Comparison of ENCODE assay signal across 27 mouse cellular contexts in the genomic region with DNA sequence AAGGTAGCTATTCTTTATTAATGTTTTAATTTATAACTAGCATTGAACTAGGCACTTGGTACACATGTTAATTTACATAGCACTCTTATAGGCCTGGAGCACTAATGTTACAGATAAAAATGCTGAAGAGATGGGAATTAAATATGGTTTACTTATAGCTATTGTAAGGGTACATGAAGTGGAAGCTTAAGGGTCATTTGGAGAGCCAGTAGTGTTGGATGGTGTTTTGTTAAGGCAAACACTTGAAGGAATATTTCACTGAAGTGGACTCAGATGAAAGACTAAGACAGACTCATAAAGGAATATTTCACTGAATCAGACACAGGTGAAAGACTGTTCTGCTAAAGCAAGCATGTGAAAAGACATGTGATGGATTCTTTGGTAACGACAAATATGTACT.
"Had no signal": no experiment of that assay in that cellular context is flagged by ENCODE, and none has a peak within 500 bp of the region (broad histone marks: within the 10 kb centered on the region; RNA-seq: fewer than 3 reads in every experiment).

No protein-coding gene starts in this region.

- H3K9ac ChIP-seq: embryonic facial prominence, embryonic 12.5 days; embryonic facial prominence, embryonic 13.5 days; embryonic facial prominence, embryonic 15.5 days; forebrain, embryonic 12.5 days; forebrain, embryonic 13.5 days; forebrain, embryonic 15.5 days; forebrain, postnatal 0 days had no signal

- H3K9me3 ChIP-seq: embryonic facial prominence, embryonic 10.5 days; embryonic facial prominence, embryonic 12.5 days; embryonic facial prominence, embryonic 15.5 days; forebrain, embryonic 10.5 days; forebrain, embryonic 12.5 days; forebrain, embryonic 13.5 days; forebrain, embryonic 15.5 days had no signal

- H3K4me1 ChIP-seq: embryonic facial prominence, embryonic 10.5 days; embryonic facial prominence, embryonic 12.5 days; embryonic facial prominence, embryonic 13.5 days; embryonic facial prominence, embryonic 15.5 days; forebrain, embryonic 10.5 days; forebrain, embryonic 12.5 days; forebrain, embryonic 13.5 days; forebrain, embryonic 15.5 days had no signal

- H3K4me2 ChIP-seq: embryonic facial prominence, embryonic 12.5 days; embryonic facial prominence, embryonic 13.5 days; embryonic facial prominence, embryonic 15.5 days; forebrain, embryonic 12.5 days; forebrain, embryonic 13.5 days; forebrain, embryonic 15.5 days had no signal

- H3K4me3 ChIP-seq: embryonic facial prominence, embryonic 10.5 days; embryonic facial prominence, embryonic 12.5 days; embryonic facial prominence, embryonic 13.5 days; embryonic facial prominence, embryonic 15.5 days; erythroblast, embryonic 14.5 days; forebrain, embryonic 10.5 days; forebrain, embryonic 12.5 days; forebrain, embryonic 13.5 days; forebrain, embryonic 15.5 days; gastrocnemius, adult 2 months had no signal

- H3K27me3 ChIP-seq: embryonic facial prominence, embryonic 12.5 days; embryonic facial prominence, embryonic 13.5 days; embryonic facial prominence, embryonic 15.5 days; forebrain, embryonic 12.5 days; forebrain, embryonic 13.5 days; forebrain, embryonic 15.5 days had no signal

- H3K36me3 ChIP-seq: embryonic facial prominence, embryonic 10.5 days; embryonic facial prominence, embryonic 12.5 days; embryonic facial prominence, embryonic 13.5 days; embryonic facial prominence, embryonic 15.5 days; forebrain, embryonic 10.5 days; forebrain, embryonic 12.5 days; forebrain, embryonic 15.5 days had no signal

- H3K27ac ChIP-seq: embryonic facial prominence, embryonic 10.5 days; embryonic facial prominence, embryonic 12.5 days; embryonic facial prominence, embryonic 13.5 days; embryonic facial prominence, embryonic 15.5 days; forebrain, embryonic 10.5 days; forebrain, embryonic 12.5 days; forebrain, embryonic 13.5 days; forebrain, embryonic 15.5 days; gastrocnemius, adult 2 months had no signal

- DNase-seq: cerebellum, adult 18-20 months; cerebellum, adult 2 months; cerebellum, adult 8-10 months; cerebellum, adult 9-10 months; cerebellum, adult 9-11 months; cerebellum, postnatal 10 days; cerebellum, postnatal 14 days; cerebellum, postnatal 25 days; cerebellum, postnatal 36 days; embryo, embryonic 11 days; forebrain, postnatal 0 days; gastrocnemius, adult 2 months; gastrocnemius, postnatal 10 days; gastrocnemius, postnatal 14 days; gastrocnemius, postnatal 25 days; gastrocnemius, postnatal 36 days had no signal

- ATAC-seq: forebrain, embryonic 13.5 days; forebrain, embryonic 14.5 days; forebrain, embryonic 15.5 days; forebrain, embryonic 16.5 days; forebrain, postnatal 0 days had no signal
